Mouse (Mus musculus) liver, adult 2 months (tissue): ENCODE measurements around the gene Gm8050.
"Not testable (repeated sequence)": the region's sequence is repeated elsewhere in the genome, so short reads cannot be mapped to it uniquely, and the experiment has no call there.

Experiments used
- CTCF ChIP-seq: fragments of 200-500 bp; IDR thresholded peaks from 2 replicates; pipeline ENCODE4 v1.5.1; 2011; ENCODE audit warnings: low read depth, low read length, control low read depth
- POLR2A ChIP-seq: fragments of 200-500 bp; IDR thresholded peaks from 2 replicates; pipeline ENCODE4 v1.6.1; 2011; ENCODE audit warnings: low read length, control low read depth; ENCODE audit not compliant: insufficient read depth; ENCODE audit errors: extremely low read depth

- TF ChIP-seq POLR2A, CTCF: not testable (repeated sequence)
These were observed 36.6 kb upstream of the Gm8050 start for GRCm38 (mm10) chr14:6756384-6757230.
